Mouse (Mus musculus) urinary bladder, postnatal 4 days (tissue): ENCODE results near the gene Grn.
A peak's percentile ranks its signal among the peaks of the same experiment; 100 is the strongest.
"Not testable (repeated sequence)": the region's sequence is repeated elsewhere in the genome, so short reads cannot be mapped to it uniquely, and the experiment has no call there.

Experiments used
- DNase-seq, 2 experiments: peaks; one replicate each; pipeline ENCODE4 v3.0.0; 2021 to 2022; ENCODE audit warnings: low spot score in 2 of 2

Grn gene

DNA sequence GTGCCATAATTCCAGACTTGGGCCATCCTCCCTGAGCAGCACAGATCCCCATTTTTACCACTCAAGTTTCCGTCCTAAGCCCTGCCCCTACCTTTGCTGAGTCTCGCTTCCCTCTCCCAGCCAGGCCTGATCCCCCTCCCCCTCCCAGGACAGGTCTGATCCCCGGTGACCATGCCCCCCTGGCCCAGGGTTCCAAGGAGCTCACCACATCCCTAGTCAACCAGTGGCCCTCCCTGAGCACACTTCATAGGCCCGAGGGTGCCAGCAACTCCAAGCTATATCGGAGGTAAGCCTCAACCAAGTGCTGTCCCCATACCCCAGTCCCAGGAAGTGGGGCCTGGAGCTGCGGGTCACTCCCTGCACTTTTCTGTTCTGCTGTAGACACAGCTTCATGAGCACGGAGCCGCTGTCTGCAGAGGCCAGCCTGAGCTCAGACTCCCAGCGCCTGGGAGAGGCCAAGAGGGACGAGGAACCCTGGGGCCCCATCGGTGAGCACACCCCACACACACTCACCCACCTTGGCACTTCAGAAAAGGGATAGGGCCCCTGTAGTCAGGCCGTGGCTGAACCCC lies 29.5 kb upstream of the Grn start:
- DNase-seq, result no peak

DNA sequence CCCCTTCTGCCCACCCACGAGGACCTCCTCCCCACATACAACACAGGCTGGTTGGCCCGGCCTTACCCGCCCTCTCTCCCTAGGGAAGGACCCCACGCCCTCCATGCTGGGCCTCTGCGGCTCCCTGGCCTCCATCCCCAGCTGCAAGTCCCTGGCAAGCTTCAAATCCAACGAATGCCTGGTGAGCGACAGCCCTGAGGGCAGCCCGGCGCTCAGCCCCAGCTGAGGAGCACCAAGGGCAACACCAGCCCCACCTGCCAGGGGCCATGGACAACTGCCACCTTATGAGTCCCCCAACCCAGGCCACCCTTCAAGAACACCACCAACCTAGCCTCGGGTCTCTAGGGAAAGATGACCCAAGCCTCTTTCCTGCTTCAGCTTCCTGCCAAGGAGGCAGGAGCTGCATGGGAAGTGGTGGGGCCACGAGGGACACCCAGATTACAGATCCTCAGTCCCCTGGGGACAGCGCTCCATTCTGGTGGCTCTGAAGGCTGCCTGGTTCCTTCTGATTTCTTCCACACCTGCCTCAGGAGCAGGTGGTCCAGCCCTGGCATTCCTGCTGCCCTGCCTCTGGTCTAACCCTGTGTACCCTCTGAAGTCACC lies 28.1 kb upstream of the Grn start:
- no peak for DNase-seq

DNA sequence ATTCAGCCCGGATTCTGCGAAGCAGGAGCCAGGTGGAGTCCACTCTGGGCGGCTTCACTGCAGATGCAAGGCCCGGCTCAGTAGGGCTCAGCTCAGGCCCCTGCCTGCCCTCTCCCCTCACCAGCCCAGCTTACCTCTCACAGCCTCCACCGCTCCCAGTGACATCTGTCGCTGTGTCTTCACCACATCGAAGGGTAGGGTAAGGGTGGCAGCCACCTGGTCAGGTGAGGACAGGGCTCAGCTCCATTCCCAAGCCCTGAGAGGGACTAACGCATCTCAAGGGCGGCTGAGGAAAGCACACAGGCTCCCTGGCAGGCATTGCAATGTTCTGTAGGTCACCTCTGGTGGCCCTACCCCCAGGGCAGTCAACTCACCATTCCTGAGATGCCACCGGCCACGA lies 26.5 kb upstream of the Grn start:
- no peak for DNase-seq

DNA sequence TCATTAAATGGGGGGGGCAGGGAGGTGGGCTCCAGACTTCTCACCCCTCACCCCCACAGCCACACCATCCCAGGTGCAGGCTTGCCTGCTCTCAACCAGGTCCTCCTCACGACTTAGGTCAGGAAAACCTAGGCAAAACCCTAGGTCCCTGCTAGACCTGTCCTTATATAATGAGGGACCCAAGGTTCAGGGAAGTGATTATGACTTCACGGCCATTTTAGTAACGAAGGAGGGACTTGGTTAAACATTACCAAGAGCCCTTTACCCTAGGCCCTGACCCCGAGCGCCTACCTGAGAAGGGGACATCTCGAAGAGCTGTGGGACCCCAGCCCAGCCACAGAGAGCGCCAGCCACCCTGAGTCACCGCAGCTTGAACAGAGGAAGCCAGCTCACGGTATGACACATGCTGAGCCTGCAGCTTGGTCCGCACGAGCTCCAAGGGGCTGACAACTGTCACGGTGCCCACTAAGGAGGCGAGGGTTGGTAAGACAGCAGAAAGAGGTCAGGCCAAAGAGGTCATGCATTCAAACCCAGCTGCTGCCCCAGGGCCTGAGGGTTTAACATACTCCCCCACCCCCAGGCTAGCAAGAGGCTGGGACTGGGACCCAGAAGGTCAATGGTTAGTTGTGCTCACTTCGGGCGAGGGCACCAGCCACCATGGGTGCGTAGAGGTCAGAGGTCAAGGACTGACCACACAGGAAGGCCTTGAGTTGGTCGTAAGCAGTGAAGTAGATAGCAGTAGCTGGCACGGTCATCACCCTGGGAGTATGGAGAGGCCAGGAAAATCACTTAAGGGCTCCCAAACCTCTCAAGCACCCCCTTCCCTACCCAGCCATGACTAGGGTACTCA lies 25.7 kb upstream of the Grn start:
- DNase-seq, result no peak

DNA sequence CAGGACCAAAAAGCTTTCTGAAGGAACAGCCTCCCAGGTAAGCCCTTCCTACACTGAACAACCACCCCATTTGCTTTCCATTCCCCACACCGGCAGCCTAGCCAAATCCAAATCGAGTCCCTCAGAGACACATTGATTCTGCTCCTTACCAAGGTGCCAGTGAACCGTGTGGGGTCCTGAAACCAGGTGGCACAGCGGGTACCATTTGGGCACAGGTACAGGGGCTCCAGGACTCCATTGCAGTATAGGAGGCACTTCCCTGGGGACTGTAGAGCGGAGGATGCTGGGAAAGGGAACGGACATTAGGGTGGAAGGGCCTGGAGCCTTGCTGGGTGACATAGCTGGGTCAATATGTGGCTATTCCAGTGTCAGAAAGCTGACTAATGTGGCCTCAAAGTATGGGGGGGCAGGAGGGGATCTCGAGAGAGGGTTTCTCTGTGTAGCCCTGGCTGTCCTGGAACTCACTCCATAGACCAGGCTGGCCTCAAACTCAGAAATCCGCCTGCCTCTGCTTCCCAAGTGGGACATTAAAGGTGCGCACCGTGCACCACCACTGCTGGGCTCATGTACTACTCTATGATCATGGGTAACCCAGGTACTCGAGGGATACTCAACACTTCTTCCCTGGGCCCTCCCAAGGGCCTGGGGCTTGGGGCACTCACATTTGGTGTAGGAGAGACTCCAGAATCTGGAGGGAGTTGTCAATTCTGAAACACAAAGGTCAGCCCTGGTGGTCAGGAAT lies 24.4 kb upstream of the Grn start:
- DNase-seq, result no peak

DNA sequence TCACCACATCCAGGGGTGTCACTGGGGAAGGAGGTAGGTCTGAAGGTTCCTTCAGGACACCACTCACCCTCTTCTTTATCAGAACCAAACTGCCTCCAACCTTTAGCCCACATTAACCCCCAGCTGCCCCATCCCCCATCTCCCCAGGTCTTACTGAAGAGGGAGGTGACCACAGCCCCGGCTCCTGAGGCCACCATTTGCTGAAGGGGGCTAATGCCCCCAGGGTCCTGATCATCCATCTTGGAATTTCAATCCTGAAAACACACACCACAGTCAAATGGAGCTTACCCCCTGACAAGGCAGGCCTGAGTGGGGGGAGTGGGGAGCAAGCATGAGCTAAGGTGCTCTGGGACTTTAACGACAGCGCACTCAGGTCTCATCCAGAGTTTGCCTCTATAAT lies 23.7 kb upstream of the Grn start:
- no peak for DNase-seq

DNA sequence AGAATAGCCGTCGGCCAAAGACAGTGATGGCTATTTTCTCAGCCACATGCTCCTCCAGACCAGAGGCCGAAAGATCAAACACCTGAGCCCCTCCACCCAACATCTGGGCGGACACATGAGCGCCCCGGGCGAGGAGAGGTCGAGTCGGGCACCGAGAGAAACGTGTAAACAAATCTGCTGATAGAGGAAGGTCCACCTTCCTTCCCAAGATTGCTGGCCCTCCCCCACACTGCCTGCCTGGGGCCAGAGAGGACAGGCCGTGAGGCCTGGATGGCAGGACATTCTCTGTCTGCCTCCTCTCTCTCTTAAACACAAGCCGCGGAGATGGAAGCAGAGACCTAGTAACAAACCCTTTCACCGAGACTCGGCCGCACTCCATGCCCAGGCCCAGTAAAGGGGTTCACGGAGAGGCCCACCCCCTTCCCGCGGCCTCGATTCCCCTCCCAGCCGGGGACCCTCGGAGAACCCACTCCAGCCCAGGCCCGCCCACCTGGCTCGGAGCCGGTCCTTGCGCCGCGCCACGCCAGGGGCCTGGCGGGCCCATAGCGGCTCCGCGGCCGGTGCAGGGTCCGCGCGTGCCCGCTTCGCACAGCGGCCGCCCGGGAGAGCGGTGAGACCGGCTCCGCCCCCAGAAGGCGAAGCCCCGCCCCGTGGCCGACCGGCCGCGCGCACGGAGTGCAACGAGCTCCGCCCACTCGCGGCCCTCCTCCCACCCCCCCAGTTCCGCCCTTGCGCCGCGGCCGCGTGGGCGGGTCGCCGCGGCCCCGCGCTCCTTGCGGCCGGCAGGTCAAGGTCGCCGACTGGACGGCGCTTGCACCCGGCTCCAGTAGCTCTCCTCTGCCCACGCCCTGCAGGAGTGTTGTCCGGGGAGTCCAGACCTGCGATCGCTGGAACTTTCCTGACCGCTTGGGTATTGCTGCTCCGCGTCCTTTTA lies 22.9 kb upstream of the Grn start:
- peak; percentile 92 to 94 for DNase-seq

DNA sequence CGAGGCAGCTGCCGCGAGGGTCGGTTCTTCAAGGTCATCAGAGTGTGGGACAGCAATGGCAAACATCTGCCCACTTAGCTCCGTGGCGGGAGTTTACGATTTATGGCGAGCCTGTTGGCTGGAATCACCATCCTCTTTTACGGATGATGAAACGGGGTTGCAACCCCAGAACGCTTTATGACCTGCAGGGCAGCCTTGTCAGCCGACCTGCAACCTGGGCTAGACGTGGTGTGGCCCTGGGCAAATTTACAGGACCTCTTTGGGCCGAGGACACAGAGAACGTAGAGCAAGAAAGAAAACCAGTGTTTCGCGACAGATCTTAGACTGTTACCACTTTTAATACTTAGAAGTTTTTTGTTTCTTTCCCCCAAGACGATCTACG lies 22.3 kb upstream of the Grn start, which contains the start of gene Slc25a39:
Gene Slc25a39 (minus strand): TSS at position 113 of the 382 bp plus-strand sequence.
- DNase-seq, result no peak

DNA sequence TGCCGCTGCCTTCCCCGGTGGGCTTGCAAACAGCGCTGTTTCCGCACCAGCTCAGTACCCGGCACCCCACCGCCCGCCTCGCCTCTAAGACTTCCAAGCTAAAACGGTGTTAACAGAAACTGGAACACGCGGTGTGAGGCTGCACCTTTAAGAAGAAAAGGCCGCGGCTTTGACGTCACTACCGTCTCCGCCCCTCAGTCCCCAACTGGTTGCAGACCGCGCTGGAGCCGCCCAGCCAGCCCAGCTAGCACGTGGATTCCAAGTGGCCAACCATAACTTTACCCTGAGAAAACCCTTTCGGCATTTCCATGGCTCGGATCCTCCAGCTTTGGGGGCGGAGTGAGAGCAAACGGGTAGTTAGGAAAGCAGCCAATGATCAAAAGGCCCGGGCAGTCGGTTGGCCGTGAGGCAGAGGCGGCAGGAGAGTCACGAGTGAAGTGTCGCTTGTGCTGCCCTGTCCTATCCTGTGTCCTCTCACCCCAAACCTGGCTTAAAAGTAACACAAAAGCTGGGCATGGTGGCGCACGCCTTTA lies 21.7 kb upstream of the Grn start:
- peak; percentile 95 to 97 for DNase-seq

DNA sequence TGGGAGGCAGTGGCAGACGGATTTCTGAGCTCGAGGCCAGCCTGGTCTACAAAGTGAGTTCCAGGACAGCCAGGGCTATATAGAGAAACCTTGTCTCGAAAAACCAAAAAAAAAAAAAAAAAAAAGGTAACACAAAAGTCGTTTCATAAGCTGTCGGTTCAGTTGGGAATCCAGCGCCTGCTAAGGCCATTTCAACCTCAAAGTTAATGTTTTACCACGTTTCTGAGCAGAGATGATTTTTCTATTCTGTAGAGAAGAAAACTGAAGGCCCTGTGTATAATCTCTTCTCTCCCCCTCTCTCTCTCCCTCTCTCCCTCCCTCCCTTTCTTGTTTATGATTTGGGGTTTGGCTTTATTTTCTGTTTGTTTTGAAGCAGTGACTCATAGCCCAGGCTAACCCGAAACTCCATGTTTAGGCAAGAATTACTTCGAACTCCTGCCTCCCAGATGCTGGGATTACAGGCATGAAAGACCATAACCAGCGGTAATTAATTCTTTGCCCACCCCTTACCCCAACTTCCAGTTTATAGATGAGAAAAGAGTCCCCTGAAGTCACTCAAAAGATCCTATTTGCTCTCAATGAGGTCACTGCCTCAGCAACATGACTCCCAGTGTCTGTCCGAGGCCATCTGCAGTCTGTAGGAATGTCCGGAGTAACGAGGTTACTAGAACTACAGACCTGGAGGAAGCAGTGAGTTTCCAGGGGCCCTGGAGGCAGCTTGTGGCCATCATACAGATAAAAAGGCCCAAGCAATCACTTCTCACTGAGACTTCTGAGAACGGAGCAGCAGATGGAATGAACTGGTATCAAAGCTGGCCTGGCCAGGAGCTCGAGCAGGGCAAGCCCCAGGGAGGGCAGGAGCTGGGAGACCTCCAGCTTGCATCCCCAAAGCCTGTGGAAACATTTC lies 21.0 kb upstream of the Grn start:
- no peak for DNase-seq

DNA sequence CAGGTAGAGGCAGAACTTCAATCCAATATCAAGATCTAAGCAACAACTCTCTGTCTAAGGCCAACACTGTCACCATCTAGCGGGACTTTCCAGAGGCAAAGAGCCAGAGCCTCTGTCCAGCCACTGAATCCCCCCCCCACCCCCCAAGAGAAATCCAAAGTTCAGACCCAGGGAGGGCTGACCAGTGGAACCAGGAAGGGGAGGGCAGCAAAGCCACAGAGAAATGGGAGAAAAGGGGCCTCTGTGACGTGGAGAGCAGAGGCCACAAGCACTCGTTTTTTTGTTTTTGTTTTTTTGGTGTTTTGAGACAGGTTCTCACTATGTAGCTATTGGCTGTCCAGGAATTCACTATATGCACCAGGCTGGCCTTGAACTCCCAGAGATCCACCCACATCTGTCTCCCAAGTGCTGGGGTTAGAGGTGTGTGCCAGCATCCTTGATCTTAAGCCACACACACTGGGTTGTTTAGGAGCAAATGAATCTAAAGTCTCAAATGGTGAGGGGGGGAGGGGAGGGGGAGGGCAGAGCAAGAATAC lies 20.3 kb upstream of the Grn start:
- no peak for DNase-seq

DNA sequence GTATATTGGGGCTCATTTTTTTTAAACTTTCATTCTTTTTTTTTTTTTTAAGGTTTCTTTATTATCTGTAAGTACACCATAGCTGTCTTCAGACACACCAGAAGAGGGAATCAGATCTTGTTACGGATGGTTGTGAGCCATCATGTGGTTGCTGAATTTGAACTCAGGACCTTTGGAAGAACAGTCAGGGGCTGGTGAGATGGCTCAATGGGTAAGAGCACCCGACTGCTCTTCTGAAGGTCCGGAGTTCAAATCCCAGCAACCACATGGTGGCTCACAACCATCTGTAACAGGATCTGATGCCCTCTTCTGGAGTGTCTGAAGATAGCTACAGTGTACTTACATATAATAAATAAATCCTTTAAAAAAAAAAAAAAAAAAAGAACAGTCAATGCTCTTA lies 19.8 kb upstream of the Grn start:
- not testable (repeated sequence) for DNase-seq

DNA sequence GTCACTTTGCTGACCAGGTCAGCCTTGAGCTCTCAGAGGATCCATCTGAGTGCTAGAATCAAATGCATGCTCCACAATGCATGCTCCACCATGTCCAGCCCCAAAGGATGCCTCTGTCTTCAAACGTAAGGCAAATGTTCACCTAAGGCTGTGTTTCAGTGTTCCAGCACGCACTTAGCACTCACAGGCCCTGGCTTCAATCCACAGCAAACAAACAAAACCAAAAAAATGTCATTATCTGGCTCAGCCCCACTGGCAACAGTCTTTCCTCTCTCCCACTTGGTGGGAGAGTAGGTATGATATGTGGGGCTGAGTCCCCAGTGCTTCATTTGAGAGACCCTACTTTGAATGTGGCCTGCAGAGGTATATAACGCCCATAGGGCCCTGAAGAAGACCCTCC lies 19.1 kb upstream of the Grn start:
- DNase-seq, result no peak

DNA sequence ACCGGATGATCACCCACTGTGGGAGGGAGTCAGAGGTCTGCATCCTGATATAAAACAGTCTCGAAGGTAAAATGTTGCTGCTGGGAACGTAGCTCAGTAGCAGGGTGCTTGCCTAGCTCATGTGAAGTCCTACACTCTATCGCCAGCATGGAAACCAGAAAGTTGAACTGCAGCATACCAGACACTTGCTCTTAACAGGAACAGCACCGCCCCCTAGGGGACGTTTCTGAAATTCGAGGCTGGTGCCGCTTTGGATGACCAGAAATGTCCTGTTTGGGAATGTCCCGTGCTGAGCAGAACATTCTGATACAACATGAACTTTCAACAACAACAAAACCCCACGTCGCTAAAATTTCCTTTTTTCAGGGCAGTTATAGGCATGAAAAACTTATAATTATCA lies 18.4 kb upstream of the Grn start:
- DNase-seq, result peak; percentile 83 to 91

DNA sequence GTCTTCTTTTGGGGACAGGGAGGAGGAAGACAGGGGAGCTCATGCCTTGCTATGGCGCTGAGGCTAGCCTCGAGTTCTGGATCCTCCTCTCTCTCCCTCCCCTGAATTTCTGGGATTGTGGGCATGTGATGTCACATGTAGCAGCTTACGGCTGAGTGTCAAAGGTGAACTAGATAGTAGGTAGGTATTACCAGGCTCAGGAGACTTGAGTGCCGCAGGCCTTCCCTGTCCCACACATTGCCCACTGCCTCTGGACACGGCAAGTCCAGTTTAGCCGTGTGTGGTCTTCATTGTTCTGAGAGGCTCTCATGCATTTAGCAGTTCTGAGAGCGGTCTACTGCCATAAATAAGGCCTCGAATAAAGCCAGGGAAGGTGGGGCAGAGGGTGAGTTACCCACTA lies 17.1 kb upstream of the Grn start:
- DNase-seq, result no peak

DNA sequence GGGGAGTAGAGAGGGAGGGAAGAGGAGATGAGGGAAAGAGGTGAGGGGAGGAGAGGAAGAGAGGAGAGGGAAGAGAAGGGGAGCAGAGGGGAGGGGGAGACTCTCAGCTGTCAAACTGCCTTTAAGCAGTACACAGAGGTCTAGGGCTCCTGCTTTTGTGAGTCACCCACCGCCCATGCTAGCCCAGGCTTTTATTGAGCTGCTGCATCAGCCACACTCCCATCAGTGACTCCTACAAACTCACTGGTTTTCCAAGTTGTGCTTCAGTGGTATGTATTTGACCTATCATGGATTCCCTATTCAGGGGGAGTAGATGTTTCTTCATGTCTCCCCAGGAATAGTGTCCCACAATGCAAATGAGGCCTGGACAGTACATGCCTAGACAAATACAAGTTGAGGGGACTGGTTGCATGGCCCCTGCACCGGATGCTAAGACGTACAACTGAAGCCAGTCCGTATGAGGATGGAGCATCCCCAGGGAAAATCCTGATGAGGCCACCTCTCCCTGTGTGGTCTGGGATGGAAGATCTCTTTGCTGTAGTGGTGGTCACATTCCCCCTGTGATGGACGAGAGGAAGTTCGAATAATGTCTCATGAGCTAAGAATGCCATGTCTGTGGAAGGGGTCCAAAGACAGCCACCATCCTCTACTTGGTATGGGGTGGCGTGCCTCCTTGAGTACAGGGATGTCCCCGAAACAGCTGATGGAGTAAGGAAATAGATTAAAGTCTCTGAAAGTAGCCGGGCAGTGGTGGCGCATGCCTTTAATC lies 14.9 kb upstream of the Grn start:
- peak in 1 of 2 experiments; percentile 28 for DNase-seq

DNA sequence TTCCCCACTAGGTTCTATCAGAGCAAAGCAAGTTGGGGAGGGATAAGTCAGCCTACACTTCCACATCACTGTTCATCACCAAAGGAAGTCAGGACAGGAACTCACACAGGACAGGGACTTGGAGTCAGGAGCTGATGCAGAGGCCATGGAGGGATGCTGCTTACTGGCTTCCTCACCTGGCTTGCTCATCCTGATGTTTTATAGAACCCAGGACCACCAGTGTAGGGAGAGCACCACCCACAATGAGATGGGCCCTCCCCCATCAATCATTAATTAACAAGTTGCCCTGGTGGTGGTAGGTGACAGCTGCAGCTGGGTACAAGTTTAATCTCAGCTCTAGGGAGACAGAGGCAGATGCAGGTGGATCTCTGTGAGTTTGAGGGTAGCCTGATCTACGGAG lies 13.0 kb upstream of the Grn start:
- DNase-seq, result peak in 1 of 2 experiments; percentile 36

DNA sequence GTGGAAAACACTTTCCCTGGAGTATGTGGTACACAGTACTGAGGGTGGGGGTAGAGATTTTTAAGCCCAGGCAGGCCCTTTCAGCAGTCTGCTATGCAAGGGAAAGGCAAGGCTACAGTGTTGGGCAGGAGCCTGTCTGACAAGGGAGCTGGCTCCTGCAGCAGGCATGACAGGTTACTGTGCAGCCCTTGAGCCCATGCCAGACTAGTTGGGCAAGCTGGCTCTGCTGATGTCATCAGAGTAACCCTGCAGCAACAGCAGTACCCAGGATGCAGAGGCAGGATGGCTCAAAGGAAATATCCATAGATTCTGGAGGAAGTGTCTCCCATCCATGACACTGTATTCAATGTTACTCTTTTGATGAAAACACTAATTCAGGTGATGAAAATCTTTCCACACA lies 11.2 kb upstream of the Grn start:
- DNase-seq, result peak in 1 of 2 experiments; percentile 56

DNA sequence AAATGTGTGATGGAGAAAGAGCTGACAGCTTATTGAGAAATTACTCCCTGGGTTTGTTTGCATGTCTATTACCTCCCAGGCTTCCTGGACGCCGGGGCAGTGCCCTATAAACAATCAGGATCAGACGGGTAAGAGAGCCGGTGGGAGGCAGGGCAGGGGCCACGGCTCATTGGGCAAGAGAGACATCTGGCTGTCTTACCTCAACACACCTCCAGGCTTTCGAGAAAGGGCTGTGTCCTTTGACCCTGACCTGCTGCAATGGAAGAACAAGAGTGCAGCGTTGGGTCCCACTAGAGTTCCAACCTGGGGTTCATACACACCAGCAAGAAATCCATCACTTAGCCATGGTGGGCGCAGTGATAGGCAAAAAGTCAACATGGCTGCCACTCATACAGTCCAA lies 8.6 kb upstream of the Grn start:
- DNase-seq, result peak in 1 of 2 experiments; percentile 55
